ENCODE assay signal across 15 mouse cellular contexts in genomic region chr11:61652216-61652615, GRCm38 (mm10). TPM values are rescaled to one million over a fixed set of nuclear protein-coding genes. Genes with fewer than 3 reads are reported as not detected.
"Had no signal": no experiment of that assay in that cellular context is flagged by ENCODE, and none has a peak within 500 bp of the region (broad histone marks: within the 10 kb centered on the region; RNA-seq: fewer than 3 reads in every experiment).

No protein-coding gene starts in this region.

- H3K27ac ChIP-seq: limb, embryonic 10.5 days; liver, embryonic 13.5 days; midbrain, embryonic 10.5 days; neural tube, embryonic 15.5 days; stomach, embryonic 15.5 days had no signal

- H3K36me3 ChIP-seq: limb, embryonic 10.5 days; liver, embryonic 13.5 days; midbrain, embryonic 10.5 days; neural tube, embryonic 15.5 days; stomach, embryonic 15.5 days had no signal

- H3K27me3 ChIP-seq: liver, embryonic 13.5 days; neural tube, embryonic 15.5 days; stomach, embryonic 15.5 days had no signal

- H3K9ac ChIP-seq: liver, embryonic 13.5 days; liver, postnatal 0 days; neural tube, embryonic 15.5 days; stomach, embryonic 15.5 days had no signal

- DNase-seq: liver, embryonic 13.5 days; midbrain, embryonic 14.5 days; right cerebral cortex, adult 18-20 months; right cerebral cortex, postnatal 25 days; thymus, postnatal 14 days had no signal

- H3K4me2 ChIP-seq: liver, embryonic 13.5 days; neural tube, embryonic 15.5 days; stomach, embryonic 15.5 days had no signal

- H3K4me1 ChIP-seq: limb, embryonic 10.5 days; liver, embryonic 13.5 days; midbrain, embryonic 10.5 days; neural tube, embryonic 15.5 days; stomach, embryonic 15.5 days had no signal

- H3K4me3 ChIP-seq: left cerebral cortex, adult 2 months; limb, embryonic 10.5 days; midbrain, embryonic 10.5 days; myocyte; neural tube, embryonic 15.5 days; stomach, embryonic 15.5 days had no signal

- H3K9me3 ChIP-seq: limb, embryonic 10.5 days; liver, embryonic 13.5 days; midbrain, embryonic 10.5 days; neural tube, embryonic 15.5 days; stomach, embryonic 15.5 days had no signal

- ATAC-seq: intestine, embryonic 16.5 days had no signal

RNA-seq across cellular contexts. Expression of gene Fam83g, which starts 31.7 kb away (rescaled TPM):
- total RNA-seq: layer of hippocampus, postnatal 25 days had no signal
- polyA plus RNA-seq: macrophage, myocyte had no signal
